Mouse (Mus musculus): ENCODE results near the gene Serpine1.

The Serpine1 gene

DNA sequence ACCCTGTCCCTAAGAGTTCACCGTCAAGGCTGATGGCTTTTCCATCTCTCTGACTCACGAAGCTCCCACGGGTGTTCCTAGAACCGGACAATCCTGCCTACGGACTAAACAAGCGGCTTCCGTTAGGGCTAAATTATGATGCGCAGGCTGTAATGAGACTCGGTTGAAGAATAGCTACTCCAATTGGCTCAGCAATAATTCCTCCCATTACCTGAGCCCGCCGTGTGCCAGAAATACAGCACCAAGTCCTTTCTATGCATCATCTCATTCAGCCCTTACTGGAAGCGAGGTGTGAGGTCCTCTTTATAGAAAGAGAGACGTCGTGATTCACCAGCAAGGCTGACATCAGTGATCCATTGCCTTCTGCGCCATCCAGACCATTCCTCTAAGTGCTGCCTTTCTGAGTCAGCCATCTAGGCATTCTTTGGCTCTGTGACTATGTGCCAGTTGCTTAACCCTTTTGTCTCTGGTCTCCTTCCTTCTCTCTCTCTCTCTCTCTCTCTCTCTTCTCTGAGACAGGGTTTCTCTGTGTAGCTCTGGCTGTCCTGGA lies 59.6 kb downstream of the Serpine1 start:
- no peak for DNase-seq

Data from lung, adult 18-20 months (tissue).